Mouse (Mus musculus): ENCODE measurements around the gene Hnrnpdl.

Hnrnpdl gene

DNA sequence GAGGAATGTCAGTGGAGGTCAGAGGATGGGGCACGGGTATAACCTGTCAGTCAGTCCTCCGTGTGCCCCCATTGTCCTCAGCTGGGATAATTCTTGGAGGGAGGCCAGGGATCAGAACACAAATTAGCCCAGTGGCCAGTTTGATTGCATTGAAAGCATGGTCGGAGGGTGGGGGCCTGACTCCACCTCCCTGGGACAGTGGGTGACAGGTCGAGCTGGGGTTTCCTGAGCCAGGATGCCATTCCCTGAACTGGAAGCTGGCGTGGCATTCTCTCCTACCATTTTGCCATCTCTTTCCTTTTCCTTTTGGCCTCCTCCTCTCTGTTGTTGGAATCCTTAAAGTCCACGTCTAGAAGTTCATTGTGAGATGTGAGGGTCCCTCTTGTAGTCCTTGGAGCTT lies 33.6 kb downstream of the Hnrnpdl start:
- no peak for DNase-seq (ENCODE audit: low spot score in 2 of 2)

GRCm38 (mm10) chr5:100005431-100005830 lies 34.0 kb downstream of the Hnrnpdl start:
- no peak for DNase-seq (ENCODE audit: low spot score in 2 of 2)

DNA sequence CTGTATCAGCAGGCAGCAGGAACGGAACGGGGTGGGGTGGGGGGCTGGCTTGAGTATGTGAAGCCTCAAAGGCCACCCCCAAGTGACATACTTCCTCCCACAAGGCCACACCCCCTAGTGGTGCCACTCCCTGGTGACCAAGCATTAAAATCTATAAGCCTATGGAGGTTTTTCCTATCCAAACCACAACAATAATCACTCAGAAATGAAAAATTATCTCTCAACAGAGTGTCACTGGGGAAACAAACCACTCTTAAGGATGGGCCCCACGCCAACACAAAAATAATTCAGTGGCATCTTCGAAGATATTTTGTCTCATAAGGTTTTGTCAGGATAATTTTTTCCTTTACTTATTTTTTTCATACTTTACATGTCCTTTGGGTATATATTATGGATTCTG lies 35.6 kb downstream of the Hnrnpdl start:
- DNase-seq (ENCODE audit: low spot score in 2 of 2), result no peak

- DNase-seq (ENCODE audit: low spot score in 2 of 2), result no peak
Measured at GRCm38 (mm10) chr5:100000500-100000899, 39.0 kb downstream of the Hnrnpdl start.

DNA sequence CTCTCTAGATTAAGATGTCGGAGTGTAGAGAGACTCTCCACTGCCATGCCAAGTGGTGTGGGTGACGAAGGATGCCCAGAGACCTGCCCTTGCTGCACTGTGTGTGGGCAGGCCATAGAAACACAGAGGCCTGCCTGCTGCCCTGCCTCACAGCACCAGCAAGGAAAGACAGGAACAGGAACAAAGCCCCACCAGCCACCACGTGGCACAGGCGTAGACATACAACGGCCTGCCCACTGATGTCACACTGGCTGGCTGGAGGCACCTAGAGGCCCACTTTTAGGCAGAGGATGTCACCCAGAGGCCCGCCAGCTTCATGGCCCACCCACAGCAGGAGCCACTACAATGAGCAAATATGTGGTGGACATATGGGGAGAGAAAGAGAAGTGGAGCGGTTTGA lies 39.4 kb downstream of the Hnrnpdl start:
- DNase-seq (ENCODE audit: low spot score in 2 of 2), result no peak

GRCm38 (mm10) chr5:99994680-99995079 lies 44.8 kb downstream of the Hnrnpdl start:
- no peak for DNase-seq (ENCODE audit: low spot score in 2 of 2)

DNA sequence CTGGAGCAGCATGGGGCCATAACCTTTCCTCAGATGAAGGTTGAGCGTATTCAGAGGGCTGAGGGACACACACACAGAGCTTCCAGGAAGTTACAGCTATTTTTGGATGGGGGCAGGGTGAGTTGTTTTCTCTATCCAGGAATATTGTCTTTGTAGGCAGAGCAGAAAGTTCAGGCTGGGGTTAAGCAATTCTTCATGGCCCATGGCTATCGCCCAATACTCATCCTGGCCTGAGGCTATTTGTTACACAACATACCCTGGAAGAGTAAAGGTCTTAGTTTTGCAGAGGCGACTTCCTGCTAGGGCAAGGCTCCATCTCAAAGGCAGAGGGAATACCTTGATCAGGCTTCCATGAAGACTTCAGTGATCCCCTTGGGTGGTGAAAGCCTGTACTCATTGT lies 45.3 kb downstream of the Hnrnpdl start:
- no peak for DNase-seq (ENCODE audit: low spot score in 2 of 2)
